Mouse (Mus musculus) CH12.LX (cell line): ENCODE results near the gene AB124611. TPM values are rescaled to one million over a fixed set of nuclear protein-coding genes. Genes with fewer than 3 reads are reported as not detected.
A peak's percentile ranks its signal among the peaks of the same experiment; 100 is the strongest.

Experiments
- DNase-seq: peaks from one replicate; pipeline ENCODE4 v3.0.0-alpha.2; 2013; ENCODE audit errors: extremely low read depth
- H3K27ac ChIP-seq: 2 replicates; pipeline ENCODE4 v1.5.1; 2012; ENCODE audit warnings: low read depth, mild to moderate bottlenecking, control low read depth, moderate library complexity; ENCODE audit not compliant: insufficient read depth
- H3K27me3 ChIP-seq: replicated peaks from 2 replicates; pipeline ENCODE3; 2012; ENCODE audit warnings: inconsistent platforms
- H3K36me3 ChIP-seq, 2 experiments: replicated peaks in 1 of 2; 2 replicates each; pipeline versions ENCODE3 to v1.6.1; 2012; ENCODE audit warnings: inconsistent platforms in 1 of 2, low read length in 1 of 2, mild to moderate bottlenecking in 1 of 2, mixed read lengths in 1 of 2, moderate library complexity in 1 of 2; ENCODE audit not compliant: control insufficient read depth in 1 of 2, insufficient read depth in 1 of 2
- H3K4me1 ChIP-seq, 2 experiments: 2 replicates each; pipeline ENCODE4 v1.6.1; 2012; ENCODE audit warnings: inconsistent platforms in 1 of 2, moderate library complexity in 1 of 2; ENCODE audit not compliant: insufficient read depth in 2 of 2, control insufficient read depth in 1 of 2
- H3K4me2 ChIP-seq: 2 replicates; pipeline ENCODE4 v1.6.1; 2012; ENCODE audit warnings: low read depth, mild to moderate bottlenecking, control low read depth; ENCODE audit not compliant: poor library complexity, insufficient read depth, severe bottlenecking
- H3K4me3 ChIP-seq, 3 experiments: fragments of 150-350 bp in 1 of 3; sonication (generic) in 1 of 3; replicated peaks in 1 of 3; 2 replicates each; pipeline versions ENCODE3 to v1.5.1; 2011 to 2012; ENCODE audit warnings: low read depth in 2 of 3, low read length in 2 of 3, mild to moderate bottlenecking in 2 of 3, moderate library complexity in 2 of 3, control low read depth in 1 of 3, improper control_type of control experiment in 1 of 3, inconsistent platforms in 1 of 3, mixed read lengths in 1 of 3; ENCODE audit not compliant: poor library complexity in 1 of 3
- H3K79me2 ChIP-seq: replicated peaks from 2 replicates; pipeline ENCODE4 v1.6.1; 2012; ENCODE audit warnings: mild to moderate bottlenecking, moderate library complexity; ENCODE audit not compliant: control insufficient read depth, poor library complexity, insufficient read depth, severe bottlenecking; ENCODE audit errors: extremely low read depth
- H3K9ac ChIP-seq: 2 replicates; pipeline ENCODE4 v1.6.1; 2012; ENCODE audit warnings: low read depth, mild to moderate bottlenecking, control low read depth, moderate library complexity; ENCODE audit not compliant: insufficient read depth
- H3K9me3 ChIP-seq: replicated peaks from 2 replicates; pipeline ENCODE3; 2012; ENCODE audit warnings: low read length, inconsistent platforms, mixed read lengths
- BHLHE40 ChIP-seq: IDR thresholded peaks from 2 replicates; pipeline ENCODE4 v1.6.1; 2011; ENCODE audit warnings: mild to moderate bottlenecking, low read depth, low read length, improper control_type of control experiment
- CHD1 ChIP-seq: IDR thresholded peaks from 2 replicates; pipeline ENCODE4 v1.6.1; 2012; ENCODE audit warnings: low read depth, low read length, improper control_type of control experiment, inconsistent platforms
- CHD2 ChIP-seq: IDR thresholded peaks from 2 replicates; pipeline ENCODE4 v1.6.1; 2011; ENCODE audit warnings: low read length, improper control_type of control experiment
- EP300 ChIP-seq: IDR thresholded peaks from 2 replicates; pipeline ENCODE4 v1.6.1; 2011; ENCODE audit warnings: low read length, improper control_type of control experiment
- ETS1 ChIP-seq: conservative IDR thresholded peaks from 2 replicates; pipeline ENCODE4 v1.6.1; 2012; ENCODE audit warnings: low read depth, mild to moderate bottlenecking, inconsistent platforms, low read length, improper control_type of control experiment, moderate library complexity
- HCFC1 ChIP-seq: IDR thresholded peaks from 2 replicates; pipeline ENCODE4 v1.6.1; 2012; ENCODE audit warnings: low read depth, mild to moderate bottlenecking, inconsistent platforms, low read length, improper control_type of control experiment
- JUN ChIP-seq: IDR thresholded peaks from 2 replicates; pipeline ENCODE4 v1.6.1; 2011; ENCODE audit warnings: low read depth, mild to moderate bottlenecking, low read length, improper control_type of control experiment, moderate library complexity; ENCODE audit not compliant: insufficient read depth
- KAT2A ChIP-seq: IDR thresholded peaks from 2 replicates; pipeline ENCODE4 v1.6.1; 2012; ENCODE audit warnings: low read length, improper control_type of control experiment, inconsistent platforms; ENCODE audit not compliant: insufficient replicate concordance
- MAFK ChIP-seq: IDR thresholded peaks from 2 replicates; pipeline ENCODE4 v1.6.1; 2011; ENCODE audit warnings: low read length, improper control_type of control experiment; ENCODE audit not compliant: insufficient replicate concordance
- MAX ChIP-seq: IDR thresholded peaks from 2 replicates; pipeline ENCODE4 v1.6.1; 2011; ENCODE audit warnings: low read length, improper control_type of control experiment
- MEF2A ChIP-seq: IDR thresholded peaks from 2 replicates; pipeline ENCODE4 v1.6.1; 2014; ENCODE audit warnings: low read depth, mild to moderate bottlenecking, inconsistent platforms, low read length, improper control_type of control experiment, borderline replicate concordance
- MXI1 ChIP-seq: IDR thresholded peaks from 2 replicates; pipeline ENCODE4 v1.6.1; 2011; ENCODE audit warnings: mild to moderate bottlenecking, low read depth, low read length, improper control_type of control experiment
- MYC ChIP-seq: IDR thresholded peaks from 2 replicates; pipeline ENCODE4 v1.6.1; 2011; ENCODE audit warnings: low read depth, mild to moderate bottlenecking, improper control_type of control experiment, low read length
- NRF1 ChIP-seq: IDR thresholded peaks from 2 replicates; pipeline ENCODE4 v1.6.1; 2014; ENCODE audit warnings: low read depth, mild to moderate bottlenecking, inconsistent platforms, low read length, improper control_type of control experiment, moderate library complexity
- PAX5 ChIP-seq: IDR thresholded peaks from 2 replicates; pipeline ENCODE4 v1.6.1; 2012; ENCODE audit warnings: low read length, inconsistent platforms, mixed read lengths
- POLR2AphosphoS2 ChIP-seq: IDR thresholded peaks from 2 replicates; pipeline ENCODE4 v1.6.1; 2011; ENCODE audit warnings: low read depth, low read length, improper control_type of control experiment
- RAD21 ChIP-seq: IDR thresholded peaks from 2 replicates; pipeline ENCODE4 v1.6.1; 2011; ENCODE audit warnings: low read depth, mild to moderate bottlenecking, low read length, improper control_type of control experiment, moderate library complexity
- RCOR1 ChIP-seq: conservative IDR thresholded peaks from 2 replicates; pipeline ENCODE4 v1.6.1; 2012; ENCODE audit warnings: low read depth, mild to moderate bottlenecking, inconsistent platforms, low read length, improper control_type of control experiment
- SIN3A ChIP-seq: IDR thresholded peaks from 2 replicates; pipeline ENCODE4 v1.6.1; 2012; ENCODE audit warnings: low read length, improper control_type of control experiment, inconsistent platforms
- TBP ChIP-seq: conservative IDR thresholded peaks from 2 replicates; pipeline ENCODE4 v1.6.1; 2011; ENCODE audit warnings: low read depth, low read length, improper control_type of control experiment
- TCF12 ChIP-seq: IDR thresholded peaks from 2 replicates; pipeline ENCODE4 v1.6.1; 2014; ENCODE audit warnings: low read depth, mild to moderate bottlenecking, inconsistent platforms, low read length, improper control_type of control experiment
- USF1 ChIP-seq: IDR thresholded peaks from 2 replicates; pipeline ENCODE4 v1.6.1; 2014; ENCODE audit warnings: low read depth, mild to moderate bottlenecking, inconsistent platforms, low read length, improper control_type of control experiment
- USF2 ChIP-seq: conservative IDR thresholded peaks from 2 replicates; pipeline ENCODE4 v1.6.1; 2011; ENCODE audit warnings: low read depth, low read length, improper control_type of control experiment
- ZC3H11A ChIP-seq: IDR thresholded peaks from 2 replicates; pipeline ENCODE4 v1.6.1; 2012; ENCODE audit warnings: low read depth, mild to moderate bottlenecking, inconsistent platforms, low read length, improper control_type of control experiment
- ZMIZ1 ChIP-seq: IDR thresholded peaks from 2 replicates; pipeline ENCODE4 v1.6.1; 2012; ENCODE audit warnings: low read depth, mild to moderate bottlenecking, inconsistent platforms, low read length, improper control_type of control experiment
- dilution Hi-C: fragments of 300-500 bp; cut with MboI; formaldehyde crosslinking; loops from 2 replicates; pipeline ENCODE4 v1.14.3; 2020; ENCODE audit warnings: low sequenced_read_pairs; ENCODE audit not compliant: extremely low pct_unique_long_range_greater_than_20kb, extremely low pct_ligation_motif_present
- in situ Hi-C: fragments of 300-500 bp; cut with MboI; formaldehyde crosslinking; loops from 3 replicates; pipeline ENCODE4 v1.14.3; 2019; ENCODE audit warnings: low sequenced_read_pairs, low pct_ligation_motif_present, low pct_unique_long_range_greater_than_20kb, mixed read lengths
- polyA plus RNA-seq: library from polyadenylated mRNA; unstranded; fragments of >175 nt; gene quantifications from 2 replicates; pipeline ENCODE4 v1.2.1, GENCODE M21; 2012; ENCODE audit warnings: low read depth; ENCODE audit not compliant: insufficient read length
- total RNA-seq, 2 experiments: library from RNA; depleted of rRNA; stranded (reverse); fragments of 300-350 nt in 1 of 2; fragments of >200 nt in 1 of 2; gene quantifications; 2 replicates each; pipeline ENCODE4 v1.2.3; 2012 to 2014

Gene AB124611
- total and polyA plus RNA-seq, 3 experiments, result 0.89 to 2.1 (median 1.5) TPM

GRCm38 (mm10) chr9:21591127-21591830 lies 65.3 kb downstream of the AB124611 start (continued):
- TF ChIP-seq POLR2AphosphoS2, result no peak
- TF ChIP-seq USF1, result no peak
- TF ChIP-seq CHD1, result no peak
- no peak for TF ChIP-seq SIN3A
- TF ChIP-seq TCF12, result no peak; the same call in 1 of the 2 replicates
- TF ChIP-seq BHLHE40, result peak; percentile 37; the same call in 1 of the 2 replicates
- TF ChIP-seq USF2, result no peak
- TF ChIP-seq HCFC1, result peak; percentile 25; the same call in 1 of the 2 replicates
- no peak for TF ChIP-seq ZMIZ1
- no peak for TF ChIP-seq MXI1
- TF ChIP-seq RCOR1, result no peak
- TF ChIP-seq EP300, result no peak
- TF ChIP-seq TBP, result no peak
- no peak for TF ChIP-seq KAT2A
- TF ChIP-seq ETS1, result no peak
- TF ChIP-seq NRF1, result no peak
- TF ChIP-seq MEF2A, result 0 out of 2 replicates have a peak, but pooled peaks have one; percentile 16
- no peak for TF ChIP-seq ZC3H11A
- no peak for TF ChIP-seq PAX5
- TF ChIP-seq, all 38 proteins: peak for 5

GRCm38 (mm10) chr9:21591831-21592702 lies 66.1 kb downstream of the AB124611 start:
- dilution Hi-C loops, result no loop called here
- peak overlapping the region; percentile 87 for H3K27ac ChIP-seq
- no peak for DNase-seq
- peaks cover 12 to 65% of the 10 kb centered on the region in 2 experiments for H3K4me1 ChIP-seq
- peak overlapping the region; percentile 94 for H3K4me2 ChIP-seq
- no peak for TF ChIP-seq JUN
- TF ChIP-seq MAFK, result no peak
- TF ChIP-seq ZMIZ1, result peak; percentile 53
- no peak for TF ChIP-seq RAD21
- no peak for TF ChIP-seq MAX
- 0 out of 2 replicates have a peak, but pooled peaks have one; percentile 8 for TF ChIP-seq CHD2
- TF ChIP-seq PAX5, result no peak
- TF ChIP-seq MYC, result 0 out of 2 replicates have a peak, but pooled peaks have one; percentile 5
- in situ Hi-C loops, result loop anchor here (5.0 kb wide), 1 partner anchor 45 kb away; the partner anchor contains the start of gene Carm1
- peak overlapping the region; percentile 89 to 99 (median 97) for H3K4me3 ChIP-seq
- H3K79me2 ChIP-seq, result peaks cover 18% of the 10 kb centered on the region
- H3K9ac ChIP-seq, result peak overlapping the region; percentile 67
- peaks cover 30 to 60% of the 10 kb centered on the region in 2 experiments for H3K36me3 ChIP-seq
- H3K9me3 ChIP-seq, result no peaks in the 10 kb centered on the region
- no peaks in the 10 kb centered on the region for H3K27me3 ChIP-seq
